Mouse (Mus musculus) CH12.LX (cell line): ENCODE results near the gene Zyg11a. TPM values are rescaled to one million over a fixed set of nuclear protein-coding genes. Genes with fewer than 3 reads are reported as not detected.

Experiments
- DNase-seq: peaks from one replicate; pipeline ENCODE4 v3.0.0-alpha.2; 2013; ENCODE audit errors: extremely low read depth
- H3K27ac ChIP-seq: 2 replicates; pipeline ENCODE4 v1.5.1; 2012; ENCODE audit warnings: low read depth, mild to moderate bottlenecking, control low read depth, moderate library complexity; ENCODE audit not compliant: insufficient read depth
- H3K27me3 ChIP-seq: replicated peaks from 2 replicates; pipeline ENCODE3; 2012; ENCODE audit warnings: inconsistent platforms
- H3K36me3 ChIP-seq, 2 experiments: replicated peaks in 1 of 2; 2 replicates each; pipeline versions ENCODE3 to v1.6.1; 2012; ENCODE audit warnings: inconsistent platforms in 1 of 2, low read length in 1 of 2, mild to moderate bottlenecking in 1 of 2, mixed read lengths in 1 of 2, moderate library complexity in 1 of 2; ENCODE audit not compliant: control insufficient read depth in 1 of 2, insufficient read depth in 1 of 2
- H3K4me1 ChIP-seq, 2 experiments: 2 replicates each; pipeline ENCODE4 v1.6.1; 2012; ENCODE audit warnings: inconsistent platforms in 1 of 2, moderate library complexity in 1 of 2; ENCODE audit not compliant: insufficient read depth in 2 of 2, control insufficient read depth in 1 of 2
- H3K4me2 ChIP-seq: 2 replicates; pipeline ENCODE4 v1.6.1; 2012; ENCODE audit warnings: low read depth, mild to moderate bottlenecking, control low read depth; ENCODE audit not compliant: poor library complexity, insufficient read depth, severe bottlenecking
- H3K4me3 ChIP-seq, 3 experiments: fragments of 150-350 bp in 1 of 3; sonication (generic) in 1 of 3; replicated peaks in 1 of 3; 2 replicates each; pipeline versions ENCODE3 to v1.5.1; 2011 to 2012; ENCODE audit warnings: low read depth in 2 of 3, low read length in 2 of 3, mild to moderate bottlenecking in 2 of 3, moderate library complexity in 2 of 3, control low read depth in 1 of 3, improper control_type of control experiment in 1 of 3, inconsistent platforms in 1 of 3, mixed read lengths in 1 of 3; ENCODE audit not compliant: poor library complexity in 1 of 3
- H3K79me2 ChIP-seq: replicated peaks from 2 replicates; pipeline ENCODE4 v1.6.1; 2012; ENCODE audit warnings: mild to moderate bottlenecking, moderate library complexity; ENCODE audit not compliant: control insufficient read depth, poor library complexity, insufficient read depth, severe bottlenecking; ENCODE audit errors: extremely low read depth
- H3K9ac ChIP-seq: 2 replicates; pipeline ENCODE4 v1.6.1; 2012; ENCODE audit warnings: low read depth, mild to moderate bottlenecking, control low read depth, moderate library complexity; ENCODE audit not compliant: insufficient read depth
- H3K9me3 ChIP-seq: replicated peaks from 2 replicates; pipeline ENCODE3; 2012; ENCODE audit warnings: low read length, inconsistent platforms, mixed read lengths
- BHLHE40 ChIP-seq: IDR thresholded peaks from 2 replicates; pipeline ENCODE4 v1.6.1; 2011; ENCODE audit warnings: mild to moderate bottlenecking, low read depth, low read length, improper control_type of control experiment
- POLR2AphosphoS2 ChIP-seq: IDR thresholded peaks from 2 replicates; pipeline ENCODE4 v1.6.1; 2011; ENCODE audit warnings: low read depth, low read length, improper control_type of control experiment
- dilution Hi-C: fragments of 300-500 bp; cut with MboI; formaldehyde crosslinking; loops from 2 replicates; pipeline ENCODE4 v1.14.3; 2020; ENCODE audit warnings: low sequenced_read_pairs; ENCODE audit not compliant: extremely low pct_unique_long_range_greater_than_20kb, extremely low pct_ligation_motif_present
- in situ Hi-C: fragments of 300-500 bp; cut with MboI; formaldehyde crosslinking; loops from 3 replicates; pipeline ENCODE4 v1.14.3; 2019; ENCODE audit warnings: low sequenced_read_pairs, low pct_ligation_motif_present, low pct_unique_long_range_greater_than_20kb, mixed read lengths
- polyA plus RNA-seq: library from polyadenylated mRNA; unstranded; fragments of >175 nt; gene quantifications from 2 replicates; pipeline ENCODE4 v1.2.1, GENCODE M21; 2012; ENCODE audit warnings: low read depth; ENCODE audit not compliant: insufficient read length
- total RNA-seq, 2 experiments: library from RNA; depleted of rRNA; stranded (reverse); fragments of 300-350 nt in 1 of 2; fragments of >200 nt in 1 of 2; gene quantifications; 2 replicates each; pipeline ENCODE4 v1.2.3; 2012 to 2014

Zyg11a gene
- total and polyA plus RNA-seq, 3 experiments = not detected

DNA sequence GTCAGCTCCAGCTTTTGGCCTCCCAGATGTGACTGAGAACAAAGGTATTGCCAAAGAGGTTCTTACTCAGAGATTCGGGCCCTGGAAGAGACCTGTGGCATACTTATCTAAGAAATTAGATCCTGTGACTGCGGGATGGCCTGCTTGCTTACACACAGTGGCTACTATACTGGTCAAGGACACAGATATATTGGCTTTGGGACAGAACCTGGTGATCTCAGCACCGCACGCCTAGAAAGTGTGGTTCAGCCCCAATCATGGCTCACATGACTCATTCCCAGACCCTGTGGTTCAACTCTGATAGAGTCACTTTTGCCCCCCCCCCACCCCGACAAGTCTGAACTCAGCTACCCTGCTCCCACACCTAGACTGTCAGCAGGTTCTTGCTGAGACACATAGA, 80.9 kb downstream of the Zyg11a start:
- dilution Hi-C loops (no loop called here), in situ Hi-C loops (no loop called here)
- Histone ChIP-seq H3K4me3 (no peak overlapping the region), H3K4me2 (no peak overlapping the region), H3K27ac (no peak overlapping the region), H3K27me3 (no peaks in the 10 kb centered on the region), H3K9me3 (no peaks in the 10 kb centered on the region), H3K4me1 (peaks cover 5 to 21% of the 10 kb centered on the region in 2 experiments; a peak in 2 of 4 replicates), H3K36me3 (no peaks in the 10 kb centered on the region), H3K79me2 (no peaks in the 10 kb centered on the region), H3K9ac (no peak overlapping the region)
- DNase-seq = no peak
- TF ChIP-seq BHLHE40 = peak; percentile 63
- TF ChIP-seq POLR2AphosphoS2 = no peak

Other genes with a start within 250 kb of the Zyg11a start
- gene Slc1a7, start 249.7 kb downstream of the Zyg11a start, total RNA-seq (2012; rRNA removed) = not detected in 2 replicates
- gene Slc1a7, start 249.7 kb downstream of the Zyg11a start, total RNA-seq (2014; rRNA removed) = not detected in 2 replicates
- not detected in 2 replicates for gene Slc1a7, start 249.7 kb downstream of the Zyg11a start, polyA plus RNA-seq
- gene Podn, start 121.6 kb downstream of the Zyg11a start, total RNA-seq (2012; rRNA removed) = 0.04 TPM in 2 replicates
- gene Podn, start 121.6 kb downstream of the Zyg11a start, total RNA-seq (2014; rRNA removed) = not detected in 2 replicates
- not detected in 2 replicates for gene Podn, start 121.6 kb downstream of the Zyg11a start, polyA plus RNA-seq
- gene Scp2, start 73.0 kb downstream of the Zyg11a start, total RNA-seq (2012; rRNA removed) = 97.8 and 103 TPM in 2 replicates
- gene Scp2, start 73.0 kb downstream of the Zyg11a start, total RNA-seq (2014; rRNA removed) = 121 and 127 TPM in 2 replicates
- 65.0 and 65.8 TPM in 2 replicates for gene Scp2, start 73.0 kb downstream of the Zyg11a start, polyA plus RNA-seq
- 47.0 and 51.1 TPM in 2 replicates for gene Echdc2, start 52.6 kb downstream of the Zyg11a start, total RNA-seq (2012; rRNA removed)
- 45.5 and 51.9 TPM in 2 replicates for gene Echdc2, start 52.6 kb downstream of the Zyg11a start, total RNA-seq (2014; rRNA removed)
- 53.4 and 54.3 TPM in 2 replicates for gene Echdc2, start 52.6 kb downstream of the Zyg11a start, polyA plus RNA-seq
- 9.0 and 9.3 TPM in 2 replicates for gene Zyg11b, start 83.0 kb upstream of the Zyg11a start, total RNA-seq (2012; rRNA removed)
- gene Zyg11b, start 83.0 kb upstream of the Zyg11a start, total RNA-seq (2014; rRNA removed) = 13.9 and 14.2 TPM in 2 replicates
- 10.9 and 11.8 TPM in 2 replicates for gene Zyg11b, start 83.0 kb upstream of the Zyg11a start, polyA plus RNA-seq
- 24.2 and 27.0 TPM in 2 replicates for gene Coa7, start 110.1 kb upstream of the Zyg11a start, total RNA-seq (2012; rRNA removed)
- 18.7 and 23.5 TPM in 2 replicates for gene Coa7, start 110.1 kb upstream of the Zyg11a start, total RNA-seq (2014; rRNA removed)
- gene Coa7, start 110.1 kb upstream of the Zyg11a start, polyA plus RNA-seq = 73.8 and 74.3 TPM in 2 replicates
- not detected in 2 replicates for gene Shisal2a, start 165.3 kb upstream of the Zyg11a start, total RNA-seq (2012; rRNA removed)
- gene Shisal2a, start 165.3 kb upstream of the Zyg11a start, total RNA-seq (2014; rRNA removed) = not detected in 2 replicates
- not detected in 2 replicates for gene Shisal2a, start 165.3 kb upstream of the Zyg11a start, polyA plus RNA-seq
- not detected in 2 replicates for gene Gpx7, start 188.9 kb upstream of the Zyg11a start, total RNA-seq (2012; rRNA removed)
- gene Gpx7, start 188.9 kb upstream of the Zyg11a start, total RNA-seq (2014; rRNA removed) = not detected in 2 replicates
- not detected in 2 replicates for gene Gpx7, start 188.9 kb upstream of the Zyg11a start, polyA plus RNA-seq
- gene Tut4, start 241.4 kb upstream of the Zyg11a start, total RNA-seq (2012; rRNA removed) = 22.0 and 26.3 TPM in 2 replicates
- gene Tut4, start 241.4 kb upstream of the Zyg11a start, total RNA-seq (2014; rRNA removed) = 20.9 and 23.5 TPM in 2 replicates
- 40.2 and 67.4 TPM in 2 replicates for gene Tut4, start 241.4 kb upstream of the Zyg11a start, polyA plus RNA-seq